Mouse (Mus musculus) cerebellum, adult 2 months (tissue): ENCODE measurements around the gene Hdgfl3. TPM values are rescaled to one million over a fixed set of nuclear protein-coding genes. Genes with fewer than 3 reads are reported as not detected.
"Not testable (repeated sequence)": the region's sequence is repeated elsewhere in the genome, so short reads cannot be mapped to it uniquely, and the experiment has no call there.

ENCODE experiments used
- DNase-seq, 2 experiments: peaks; one replicate each; pipeline ENCODE4 v3.0.0; 2021
- H3K27ac ChIP-seq: fragments of 200-500 bp; 2 replicates; pipeline ENCODE4 v1.5.1; 2012; ENCODE audit warnings: low read length, control low read depth, inconsistent platforms; ENCODE audit not compliant: insufficient read depth
- H3K27me3 ChIP-seq: fragments of 200-500 bp; 2 replicates; pipeline ENCODE4 v1.6.1; 2012; ENCODE audit warnings: inconsistent platforms, mild to moderate bottlenecking, low read length, moderate library complexity; ENCODE audit not compliant: control insufficient read depth, insufficient read depth
- H3K4me1 ChIP-seq: fragments of 200-500 bp; 2 replicates; pipeline ENCODE4 v1.6.1; 2011; ENCODE audit warnings: low read length; ENCODE audit not compliant: control insufficient read depth, insufficient read depth
- H3K4me3 ChIP-seq: fragments of 200-500 bp; replicated peaks from 2 replicates; pipeline ENCODE3; 2011; ENCODE audit warnings: mild to moderate bottlenecking, low read depth, low read length, control low read depth; ENCODE audit not compliant: insufficient read depth
- CTCF ChIP-seq: fragments of 200-500 bp; IDR thresholded peaks from 2 replicates; pipeline ENCODE4 v1.5.1; 2011; ENCODE audit warnings: low read depth, mild to moderate bottlenecking, control low read depth, low read length, moderate library complexity, borderline replicate concordance; ENCODE audit not compliant: insufficient read depth
- POLR2A ChIP-seq: fragments of 200-500 bp; IDR thresholded peaks from 2 replicates; pipeline ENCODE4 v1.6.1; 2011; ENCODE audit warnings: low read length, control low read depth, borderline replicate concordance; ENCODE audit not compliant: insufficient read depth
- WGBS: fragments of 180-500 bp; shearing (Covaris S2); methylation state at CpG from one replicate; pipeline ENCODE4 v1.1.7; 2018; 5-methylcytosine and 5-hydroxymethylcytosine counted together
- polyA plus RNA-seq: library from polyadenylated mRNA; depleted of rRNA; stranded (reverse); fragments of >200 nt; gene quantifications from 2 replicates; pipeline ENCODE4 v1.2.3, GENCODE M21; 2012

The Hdgfl3 gene
- polyA plus RNA-seq, 1 experiment, result 23.7 TPM

DNA sequence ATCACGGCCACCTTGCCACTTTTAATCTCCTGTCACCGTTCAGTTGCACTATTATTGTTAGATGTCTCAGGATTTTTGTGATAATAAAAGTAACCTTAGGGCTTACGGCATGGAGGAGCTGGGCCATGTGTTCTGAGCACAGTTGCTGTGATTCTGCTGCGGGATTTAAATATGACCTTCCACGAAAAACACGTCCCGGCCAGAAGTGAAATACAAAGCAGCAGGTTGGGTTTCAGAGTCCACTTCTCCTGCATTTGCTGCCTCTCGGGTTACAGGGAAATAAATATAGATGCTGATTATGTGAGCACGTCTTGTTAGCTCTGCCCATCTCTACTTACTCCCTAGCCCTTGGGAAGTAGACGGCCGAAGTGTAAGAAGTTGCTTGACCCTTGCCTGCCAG lies 89.5 kb downstream of the Hdgfl3 start:
- no peaks in the 10 kb centered on the region; the same call in 1 of the 2 replicates for H3K4me1 ChIP-seq
- H3K27me3 ChIP-seq, result no peaks in the 10 kb centered on the region; the same call in 1 of the 2 replicates
- H3K27ac ChIP-seq, result no peak overlapping the region
- no peak overlapping the region for H3K4me3 ChIP-seq
- TF ChIP-seq CTCF (no peak), POLR2A (no peak)
- no peak for DNase-seq
- 95% methylated on average over 11 of the region's 11 CpGs for WGBS

DNA sequence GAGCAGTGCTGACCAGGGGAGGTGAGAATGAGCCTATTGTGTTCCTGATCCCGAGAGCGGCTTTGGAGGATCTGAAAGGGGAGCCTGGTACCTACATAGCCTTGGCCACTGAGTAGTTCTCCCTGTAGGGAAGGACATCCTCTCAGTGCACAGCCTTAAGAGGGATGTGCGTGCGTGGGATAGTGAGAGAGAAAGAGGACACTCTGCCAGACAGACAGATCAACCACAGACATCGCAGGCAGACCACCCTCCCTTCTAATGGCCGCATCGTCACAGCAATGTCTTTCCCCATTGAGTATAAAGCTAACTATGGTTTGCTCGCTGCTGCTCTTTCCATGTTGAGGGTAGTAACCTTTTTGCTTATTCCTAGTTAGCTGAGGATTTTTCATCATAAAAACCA lies 90.4 kb downstream of the Hdgfl3 start:
- H3K4me1 ChIP-seq, result no peaks in the 10 kb centered on the region; the same call in 1 of the 2 replicates
- DNase-seq, result no peak
- WGBS, result 85% methylated on average over 8 of the region's 8 CpGs

DNA sequence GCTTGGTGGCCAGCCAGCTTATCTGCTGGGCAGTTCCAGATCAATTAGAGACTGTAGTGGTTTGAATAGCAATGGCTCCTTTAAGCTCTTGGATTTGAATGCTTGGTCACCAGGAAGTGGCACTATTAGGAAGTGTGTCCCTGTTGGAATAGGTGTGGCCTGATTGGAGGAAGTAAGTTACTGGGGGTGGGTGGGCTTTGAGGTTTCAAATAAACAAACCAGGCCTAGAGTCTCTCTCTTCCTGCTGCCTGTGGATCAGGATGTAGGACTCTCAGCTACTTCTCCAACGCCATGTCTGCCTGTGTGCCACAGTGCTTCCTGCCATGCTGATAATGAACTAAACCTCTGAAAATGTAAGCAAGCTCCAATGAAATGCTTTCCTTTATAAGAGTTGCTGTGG lies 91.3 kb downstream of the Hdgfl3 start:
- WGBS, result 94% methylated on average over 1 of the region's 1 CpGs
- TF ChIP-seq POLR2A (no peak), CTCF (no peak)
- H3K4me1 ChIP-seq, result no peaks in the 10 kb centered on the region; the same call in 1 of the 2 replicates
- H3K27me3 ChIP-seq, result peaks cover 2% of the 10 kb centered on the region; the same call in 1 of the 2 replicates
- H3K27ac ChIP-seq, result no peak overlapping the region
- no peak for DNase-seq
- no peak overlapping the region for H3K4me3 ChIP-seq

More for the DNA sequence above, 90.4 kb downstream of the Hdgfl3 start:
- no peak overlapping the region for H3K4me3 ChIP-seq
- no peak for TF ChIP-seq POLR2A
- no peak for TF ChIP-seq CTCF
- peaks cover 2% of the 10 kb centered on the region; the same call in 1 of the 2 replicates for H3K27me3 ChIP-seq
- no peak overlapping the region for H3K27ac ChIP-seq

DNA sequence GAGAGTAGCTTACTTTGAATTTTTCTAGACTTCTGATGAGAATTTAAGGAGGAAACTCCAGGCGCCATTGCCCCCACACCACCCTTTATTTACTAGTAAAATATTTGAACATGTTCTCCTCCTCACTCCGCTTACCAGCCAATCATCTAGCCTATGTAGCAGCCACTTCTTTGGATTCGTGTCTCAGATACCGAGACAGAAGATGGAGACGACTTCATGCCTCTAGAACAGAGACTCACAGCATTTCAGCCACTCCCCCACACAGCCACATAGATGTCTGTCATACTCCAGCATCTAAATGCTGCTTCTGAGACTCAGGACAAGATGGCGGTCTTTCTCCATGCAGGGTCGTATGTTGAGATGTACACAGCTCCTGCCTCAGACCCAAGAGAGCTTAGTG lies 92.1 kb downstream of the Hdgfl3 start:
- DNase-seq, result no peak
- no peaks in the 10 kb centered on the region; the same call in 1 of the 2 replicates for H3K4me1 ChIP-seq
- no peak for TF ChIP-seq POLR2A
- no peak for TF ChIP-seq CTCF
- H3K27me3 ChIP-seq, result peaks cover 2% of the 10 kb centered on the region; the same call in 1 of the 2 replicates
- 95% methylated on average over 7 of the region's 7 CpGs for whole genome bisulfite sequencing
- no peak overlapping the region for H3K27ac ChIP-seq
- no peak overlapping the region for H3K4me3 ChIP-seq

DNA sequence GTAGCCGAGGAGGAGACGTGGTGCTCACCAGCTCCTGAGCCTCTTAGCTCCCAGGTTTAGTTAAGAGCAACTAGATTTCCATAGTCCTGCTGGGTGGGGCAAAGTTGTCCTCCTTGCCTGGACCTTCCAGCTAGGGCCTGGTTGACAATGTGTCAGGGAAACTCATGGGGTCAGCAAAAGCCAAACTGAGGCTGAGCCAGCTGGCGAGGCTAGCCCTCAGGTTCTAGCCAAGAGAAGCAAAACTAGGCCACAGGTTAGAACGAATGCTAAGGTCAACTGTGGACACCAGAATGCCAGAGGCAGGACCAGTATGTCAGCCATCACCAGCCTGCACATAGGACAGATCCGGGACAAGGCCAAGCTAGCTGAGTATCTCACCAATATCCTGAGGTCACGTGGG lies 92.8 kb downstream of the Hdgfl3 start:
- Histone ChIP-seq H3K4me1 (no peaks in the 10 kb centered on the region; the same call in 1 of the 2 replicates), H3K27ac (no peak overlapping the region), H3K27me3 (peaks cover 2% of the 10 kb centered on the region; the same call in 1 of the 2 replicates), H3K4me3 (no peak overlapping the region)
- 81% methylated on average over 6 of the region's 6 CpGs for WGBS
- DNase-seq, result no peak
- TF ChIP-seq POLR2A (no peak), CTCF (no peak)

DNA sequence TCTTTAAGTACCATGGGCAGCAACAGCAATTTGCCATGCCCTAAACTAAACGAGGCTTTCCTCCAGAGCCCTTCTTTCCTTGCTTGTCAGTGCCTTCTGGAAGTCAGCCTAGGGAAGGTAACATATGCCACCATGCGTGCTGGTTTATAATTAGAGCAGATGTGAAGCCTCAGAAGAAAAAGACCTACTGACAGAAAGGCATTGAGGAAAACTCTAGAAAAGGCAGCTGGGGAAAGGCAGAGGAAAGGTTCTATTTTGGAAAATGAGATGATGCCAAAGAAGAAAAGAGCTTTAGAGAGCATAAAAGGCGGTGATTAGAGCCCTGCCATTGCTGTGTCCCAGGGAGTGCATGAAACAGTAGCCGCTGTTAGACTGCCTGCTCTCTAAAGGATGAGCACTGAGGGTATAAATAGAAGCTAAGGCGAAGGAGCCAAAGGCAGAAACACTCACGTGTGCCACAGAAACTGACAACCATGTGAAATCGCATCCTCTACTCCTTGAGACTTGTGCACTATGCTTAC lies 93.6 kb downstream of the Hdgfl3 start:
- H3K4me3 ChIP-seq, result no peak overlapping the region
- H3K4me1 ChIP-seq, result no peaks in the 10 kb centered on the region; the same call in 1 of the 2 replicates
- TF ChIP-seq CTCF (no peak), POLR2A (no peak)
- peaks cover 2% of the 10 kb centered on the region; the same call in 1 of the 2 replicates for H3K27me3 ChIP-seq
- no peak for DNase-seq
- WGBS, result 41% methylated on average over 7 of the region's 7 CpGs
- H3K27ac ChIP-seq, result no peak overlapping the region

DNA sequence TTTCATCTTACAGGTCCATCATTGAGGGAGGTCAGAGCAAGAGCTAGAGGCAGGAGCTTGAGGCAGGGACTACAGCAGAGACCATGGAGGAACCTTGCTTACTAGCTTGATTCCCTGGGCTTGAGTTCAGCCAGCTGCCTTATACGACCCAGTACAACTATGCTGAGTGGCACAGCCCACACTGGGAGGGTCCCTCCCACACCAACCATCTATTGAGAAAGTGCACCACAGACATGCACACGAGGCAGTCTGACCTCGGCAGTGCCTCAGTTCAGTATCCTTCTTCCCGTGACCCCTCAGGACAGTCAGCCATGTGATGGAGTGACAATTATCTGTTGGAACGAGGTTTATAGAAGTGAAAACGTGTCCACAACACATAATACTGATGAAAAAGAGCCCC lies 94.5 kb downstream of the Hdgfl3 start:
- TF ChIP-seq CTCF (no peak), POLR2A (no peak)
- no peak overlapping the region for H3K27ac ChIP-seq
- 80% methylated on average over 6 of the region's 6 CpGs for WGBS
- peaks cover 2% of the 10 kb centered on the region; the same call in 1 of the 2 replicates for H3K27me3 ChIP-seq
- no peaks in the 10 kb centered on the region; the same call in 1 of the 2 replicates for H3K4me1 ChIP-seq
- no peak for DNase-seq
- H3K4me3 ChIP-seq, result no peak overlapping the region

DNA sequence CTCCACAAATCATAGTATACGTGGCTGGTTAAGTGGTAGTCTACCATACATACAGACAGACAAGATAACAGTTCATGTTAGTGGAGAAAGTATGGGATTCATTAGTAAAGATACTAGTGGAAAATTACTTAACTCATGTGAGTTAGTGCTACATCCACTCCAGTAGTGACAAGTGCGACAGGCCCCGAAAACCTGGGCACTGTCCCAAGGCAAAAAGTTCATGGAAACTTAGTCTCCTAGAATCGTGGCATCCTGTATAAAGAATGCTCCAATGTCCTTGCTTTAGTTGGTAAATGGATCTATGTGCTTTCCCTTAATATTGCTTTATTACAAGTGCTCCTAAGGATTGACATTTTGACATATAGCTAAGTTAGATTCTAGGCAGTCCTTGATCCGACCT lies 96.5 kb downstream of the Hdgfl3 start:
- H3K27me3 ChIP-seq, H3K4me3 ChIP-seq, H3K4me1 ChIP-seq, H3K27ac ChIP-seq, DNase-seq: not testable (repeated sequence)
- WGBS, result 82% methylated on average over 5 of the region's 5 CpGs
